Mouse (Mus musculus) hindbrain, embryonic 14.5 days (tissue): ENCODE data around the gene Cenpp. TPM values are rescaled to one million over a fixed set of nuclear protein-coding genes. Genes with fewer than 3 reads are reported as not detected.
A peak's percentile ranks its signal among the peaks of the same experiment; 100 is the strongest.

ENCODE experiments used
- ATAC-seq: fragments of 200-750 bp; cut with Nextera tagmentation; 2 replicates; pipeline ENCODE4 v1.8.0; 2017; ENCODE audit warnings: moderate number of reproducible peaks, mild to moderate bottlenecking, moderate TSS enrichment, moderate library complexity; ENCODE audit not compliant: low FRiP score
- DNase-seq: peaks from one replicate; pipeline ENCODE4 v3.0.0-alpha.2; 2015; ENCODE audit warnings: low spot score
- H3K27ac ChIP-seq: fragments of 300-500 bp; sonication (generic); 2 replicates; pipeline ENCODE4 v1.5.1; 2014; ENCODE audit warnings: mild to moderate bottlenecking, moderate library complexity
- H3K27me3 ChIP-seq: fragments of 300-500 bp; sonication (generic); 2 replicates; pipeline ENCODE4 v1.6.1; 2014; ENCODE audit warnings: mild to moderate bottlenecking, low read length, mixed read lengths; ENCODE audit not compliant: control insufficient read depth, insufficient read depth
- H3K36me3 ChIP-seq: fragments of 300-500 bp; sonication (generic); replicated peaks from 2 replicates; pipeline ENCODE4 v1.6.1; 2014; ENCODE audit not compliant: control insufficient read depth, insufficient read depth
- H3K4me1 ChIP-seq: fragments of 300-500 bp; sonication (generic); replicated peaks from 2 replicates; pipeline ENCODE4 v1.6.1; 2014; ENCODE audit warnings: antibody characterized with exemption, low read length, mixed read lengths; ENCODE audit not compliant: control insufficient read depth, insufficient read depth
- H3K4me2 ChIP-seq: fragments of 300-500 bp; sonication (generic); replicated peaks from 2 replicates; pipeline ENCODE4 v1.6.1; 2014; ENCODE audit warnings: mild to moderate bottlenecking, moderate library complexity
- H3K4me3 ChIP-seq: fragments of 300-500 bp; sonication (generic); replicated peaks from 2 replicates; pipeline ENCODE4 v1.5.1; 2014; ENCODE audit warnings: mild to moderate bottlenecking, low read length
- H3K9ac ChIP-seq: fragments of 300-500 bp; sonication (generic); 2 replicates; pipeline ENCODE4 v1.6.1; 2014
- H3K9me3 ChIP-seq: fragments of 300-500 bp; sonication (generic); 2 replicates; pipeline ENCODE4 v1.6.1; 2016; ENCODE audit warnings: low read length; ENCODE audit not compliant: control insufficient read depth
- WGBS: fragments of 180-500 bp; shearing (Covaris S2); extraction: QIAGEN DNeasy Blood & Tissue Kit; methylation state at CpG from one replicate; pipeline ENCODE4 v1.1.7; 2014; 5-methylcytosine and 5-hydroxymethylcytosine counted together
- polyA plus RNA-seq: library from polyadenylated mRNA; unstranded; fragments of >200 nt; fragmentation: Nextera tagmentation; extraction: Ambion mirVana; gene quantifications from 2 replicates; pipeline ENCODE4 v1.2.1, GENCODE M21; 2014

Gene Cenpp
- polyA plus RNA-seq, 1 experiment from 2014 or later: 8.3 TPM

GRCm38 (mm10) chr13:49651136-49651535 lies 1.4 kb downstream of the Cenpp start:
- Histone ChIP-seq H3K4me3 (no peak overlapping the region), H3K36me3 (peaks cover 11% of the 10 kb centered on the region), H3K9me3 (no peaks in the 10 kb centered on the region), H3K4me1 (peaks cover 12% of the 10 kb centered on the region), H3K9ac (no peak overlapping the region), H3K27ac (no peak overlapping the region), H3K27me3 (no peaks in the 10 kb centered on the region), H3K4me2 (no peak overlapping the region)
- no peak for ATAC-seq
- no peak for DNase-seq
- 54% methylated on average over 2 of the region's 2 CpGs for WGBS

- H3K27me3 ChIP-seq: no peaks in the 10 kb centered on the region
- no peak overlapping the region for H3K4me3 ChIP-seq
- no peaks in the 10 kb centered on the region for H3K36me3 ChIP-seq
- H3K4me1 ChIP-seq: no peaks in the 10 kb centered on the region
- ATAC-seq: no peak
- no peak overlapping the region for H3K4me2 ChIP-seq
- no peak overlapping the region for H3K9ac ChIP-seq
- DNase-seq: no peak
- no peaks in the 10 kb centered on the region for H3K9me3 ChIP-seq
- WGBS: 83% methylated on average over 1 of the region's 1 CpGs
- H3K27ac ChIP-seq: no peak overlapping the region
These were observed 6.6 kb downstream of the Cenpp start for GRCm38 (mm10) chr13:49646019-49646418.

GRCm38 (mm10) chr13:49644731-49645529 lies 7.7 kb downstream of the Cenpp start:
- Histone ChIP-seq H3K27me3 (no peaks in the 10 kb centered on the region), H3K9ac (no peak overlapping the region), H3K36me3 (no peaks in the 10 kb centered on the region), H3K4me3 (no peak overlapping the region), H3K27ac (no peak overlapping the region), H3K4me2 (no peak overlapping the region), H3K4me1 (no peaks in the 10 kb centered on the region), H3K9me3 (no peaks in the 10 kb centered on the region)
- peak; percentile 69 for DNase-seq
- no peak for ATAC-seq
- WGBS: 91% methylated on average over 2 of the region's 2 CpGs

GRCm38 (mm10) chr13:49643669-49644362 lies 8.8 kb downstream of the Cenpp start:
- no peak overlapping the region for H3K4me2 ChIP-seq
- no peak for DNase-seq
- H3K4me3 ChIP-seq: no peak overlapping the region
- no peak overlapping the region for H3K9ac ChIP-seq
- no peak overlapping the region for H3K27ac ChIP-seq
- H3K36me3 ChIP-seq: no peaks in the 10 kb centered on the region
- no peak for ATAC-seq
- H3K9me3 ChIP-seq: no peaks in the 10 kb centered on the region
- H3K4me1 ChIP-seq: no peaks in the 10 kb centered on the region
- H3K27me3 ChIP-seq: no peaks in the 10 kb centered on the region

GRCm38 (mm10) chr13:49642650-49643049 lies 9.9 kb downstream of the Cenpp start:
- ATAC-seq (no peak), DNase-seq (no peak)
- Histone ChIP-seq H3K27ac (no peak overlapping the region), H3K9me3 (no peaks in the 10 kb centered on the region), H3K4me1 (no peaks in the 10 kb centered on the region), H3K4me3 (no peak overlapping the region), H3K36me3 (no peaks in the 10 kb centered on the region), H3K9ac (no peak overlapping the region), H3K27me3 (no peaks in the 10 kb centered on the region), H3K4me2 (no peak overlapping the region)
- WGBS: 84% methylated on average over 6 of the region's 6 CpGs

GRCm38 (mm10) chr13:49639965-49640364 lies 12.6 kb downstream of the Cenpp start:
- Histone ChIP-seq H3K9me3 (no peaks in the 10 kb centered on the region), H3K4me1 (no peaks in the 10 kb centered on the region), H3K4me3 (no peak overlapping the region), H3K9ac (no peak overlapping the region), H3K36me3 (no peaks in the 10 kb centered on the region), H3K4me2 (no peak overlapping the region), H3K27me3 (no peaks in the 10 kb centered on the region), H3K27ac (no peak overlapping the region)
- 96% methylated on average over 2 of the region's 2 CpGs for WGBS
- ATAC-seq (no peak), DNase-seq (no peak)

- H3K36me3 ChIP-seq: no peaks in the 10 kb centered on the region
- no peak overlapping the region for H3K27ac ChIP-seq
- WGBS: 87% methylated on average over 2 of the region's 2 CpGs
- ATAC-seq: no peak
- H3K9me3 ChIP-seq: no peaks in the 10 kb centered on the region
- no peak overlapping the region for H3K4me2 ChIP-seq
- no peaks in the 10 kb centered on the region for H3K4me1 ChIP-seq
- H3K27me3 ChIP-seq: no peaks in the 10 kb centered on the region
- no peak overlapping the region for H3K4me3 ChIP-seq
- no peak overlapping the region for H3K9ac ChIP-seq
- no peak for DNase-seq
These were observed 23.5 kb downstream of the Cenpp start for GRCm38 (mm10) chr13:49629076-49629475.

- H3K27ac ChIP-seq: no peak overlapping the region
- no peak overlapping the region for H3K9ac ChIP-seq
- H3K36me3 ChIP-seq: no peaks in the 10 kb centered on the region
- H3K9me3 ChIP-seq: no peaks in the 10 kb centered on the region
- ATAC-seq (no peak), DNase-seq (no peak)
- no peak overlapping the region for H3K4me3 ChIP-seq
- H3K4me1 ChIP-seq: no peaks in the 10 kb centered on the region
- H3K27me3 ChIP-seq: no peaks in the 10 kb centered on the region
- H3K4me2 ChIP-seq: no peak overlapping the region
These were observed 24.4 kb downstream of the Cenpp start for GRCm38 (mm10) chr13:49628167-49628566.

GRCm38 (mm10) chr13:49623216-49623615 lies 29.4 kb downstream of the Cenpp start:
- Histone ChIP-seq H3K4me2 (no peak overlapping the region), H3K9ac (no peak overlapping the region), H3K4me1 (no peaks in the 10 kb centered on the region), H3K27ac (no peak overlapping the region), H3K27me3 (no peaks in the 10 kb centered on the region), H3K9me3 (no peaks in the 10 kb centered on the region), H3K36me3 (no peaks in the 10 kb centered on the region), H3K4me3 (no peak overlapping the region)
- 85% methylated on average over 1 of the region's 1 CpGs for WGBS
- ATAC-seq: no peak
- no peak for DNase-seq
